Mouse (Mus musculus) liver, postnatal 0 days (tissue): Measurements from ENCODE around the gene Col6a6. TPM values are rescaled to one million over a fixed set of nuclear protein-coding genes. Genes with fewer than 3 reads are reported as not detected.

Source experiments
- ATAC-seq: fragments of 200-750 bp; cut with Nextera tagmentation; 2 replicates; pipeline ENCODE4 v1.8.0; 2017; ENCODE audit warnings: mild to moderate bottlenecking, moderate library complexity
- DNase-seq: peaks from one replicate; pipeline ENCODE4 v3.0.0-alpha.2; 2016
- H3K27ac ChIP-seq: fragments of 300-500 bp; sonication (generic); 2 replicates; pipeline ENCODE4 v1.5.1; 2014; ENCODE audit warnings: antibody characterized with exemption, moderate library complexity, mild to moderate bottlenecking, low read depth
- H3K27me3 ChIP-seq: fragments of 300-500 bp; sonication (generic); 2 replicates; pipeline ENCODE4 v1.6.1; 2014; ENCODE audit warnings: low read length, control low read depth, mixed read lengths; ENCODE audit not compliant: insufficient read depth
- H3K36me3 ChIP-seq: fragments of 300-500 bp; sonication (generic); replicated peaks from 2 replicates; pipeline ENCODE4 v1.6.1; 2014; ENCODE audit warnings: mild to moderate bottlenecking, control low read depth, low read length, moderate library complexity, mixed read lengths; ENCODE audit not compliant: insufficient read depth
- H3K4me1 ChIP-seq: fragments of 300-500 bp; sonication (generic); 2 replicates; pipeline ENCODE4 v1.6.1; 2014; ENCODE audit warnings: antibody characterized with exemption, mild to moderate bottlenecking, control low read depth; ENCODE audit not compliant: insufficient read depth
- H3K4me2 ChIP-seq: fragments of 300-500 bp; sonication (generic); 2 replicates; pipeline ENCODE4 v1.6.1; 2014; ENCODE audit warnings: low read depth, mild to moderate bottlenecking, low read length, moderate library complexity, mixed read lengths
- H3K4me3 ChIP-seq: fragments of 300-500 bp; sonication (generic); 2 replicates; pipeline ENCODE4 v1.5.1; 2014; ENCODE audit warnings: low read depth, low read length
- H3K9ac ChIP-seq: fragments of 300-500 bp; sonication (generic); replicated peaks from 2 replicates; pipeline ENCODE4 v1.6.1; 2014; ENCODE audit warnings: mild to moderate bottlenecking, moderate library complexity
- H3K9me3 ChIP-seq: fragments of 300-500 bp; sonication (generic); 2 replicates; pipeline ENCODE4 v1.6.1; 2016; ENCODE audit warnings: mild to moderate bottlenecking, control low read depth, low read length, mixed read lengths
- CTCF ChIP-seq: sonication (generic); IDR thresholded peaks from 2 replicates; pipeline ENCODE4 v1.5.1; 2016; ENCODE audit warnings: antibody characterized with exemption, low read depth
- EP300 ChIP-seq: IDR thresholded peaks from 2 replicates; pipeline ENCODE4 v1.6.1; 2016; ENCODE audit warnings: antibody characterized with exemption, low read depth, mild to moderate bottlenecking
- WGBS: fragments of 180-500 bp; shearing (Covaris S2); extraction: QIAGEN DNeasy Blood & Tissue Kit; methylation state at CpG from one replicate; pipeline ENCODE4 v1.1.7; 2014; ENCODE audit not compliant: insufficient replicate concordance; 5-methylcytosine and 5-hydroxymethylcytosine counted together
- polyA plus RNA-seq: library from polyadenylated mRNA; unstranded; fragments of >200 nt; fragmentation: Nextera tagmentation; extraction: Ambion mirVana; gene quantifications from 2 replicates; pipeline ENCODE4 v1.2.1, GENCODE M21; 2015

Gene Col6a6
- polyA plus RNA-seq, 1 experiment from 2014 or later, result 0.14 TPM

GRCm38 (mm10) chr9:105739446-105739845, 88.5 kb downstream of the Col6a6 start:
- 79% methylated on average over 9 of the region's 9 CpGs for WGBS
- Histone ChIP-seq H3K9me3 (no peaks in the 10 kb centered on the region), H3K27ac (no peak overlapping the region), H3K4me1 (no peaks in the 10 kb centered on the region), H3K4me3 (no peak overlapping the region), H3K36me3 (no peaks in the 10 kb centered on the region), H3K4me2 (no peak overlapping the region), H3K9ac (no peak overlapping the region), H3K27me3 (no peaks in the 10 kb centered on the region)
- ATAC-seq (no peak), DNase-seq (no peak)
- TF ChIP-seq CTCF, result no peak
- no peak for TF ChIP-seq EP300

GRCm38 (mm10) chr9:105737448-105737847, 90.5 kb downstream of the Col6a6 start:
- DNase-seq (no peak), ATAC-seq (no peak)
- WGBS, result 37% methylated on average over 8 of the region's 8 CpGs
- Histone ChIP-seq H3K36me3 (no peaks in the 10 kb centered on the region), H3K9ac (no peak overlapping the region), H3K4me2 (no peak overlapping the region), H3K9me3 (no peaks in the 10 kb centered on the region), H3K27ac (no peak overlapping the region), H3K27me3 (no peaks in the 10 kb centered on the region), H3K4me1 (no peaks in the 10 kb centered on the region), H3K4me3 (no peak overlapping the region)
- TF ChIP-seq EP300 (no peak), CTCF (no peak)

GRCm38 (mm10) chr9:105735195-105735594, 92.8 kb downstream of the Col6a6 start:
- WGBS, result 70% methylated on average over 5 of the region's 5 CpGs
- Histone ChIP-seq H3K4me1 (no peaks in the 10 kb centered on the region), H3K9ac (no peak overlapping the region), H3K9me3 (no peaks in the 10 kb centered on the region), H3K36me3 (no peaks in the 10 kb centered on the region), H3K27me3 (no peaks in the 10 kb centered on the region), H3K4me3 (no peak overlapping the region), H3K4me2 (no peak overlapping the region), H3K27ac (no peak overlapping the region)
- DNase-seq (no peak), ATAC-seq (no peak)
- TF ChIP-seq EP300 (no peak), CTCF (no peak)

GRCm38 (mm10) chr9:105734651-105735050, 93.3 kb downstream of the Col6a6 start:
- Histone ChIP-seq H3K4me3 (no peak overlapping the region), H3K27me3 (no peaks in the 10 kb centered on the region), H3K9me3 (no peaks in the 10 kb centered on the region), H3K27ac (no peak overlapping the region), H3K9ac (no peak overlapping the region), H3K36me3 (no peaks in the 10 kb centered on the region), H3K4me2 (no peak overlapping the region), H3K4me1 (no peaks in the 10 kb centered on the region)
- ATAC-seq (no peak), DNase-seq (no peak)
- 75% methylated on average over 2 of the region's 2 CpGs for WGBS
- no peak for TF ChIP-seq CTCF

- WGBS, result 67% methylated on average over 7 of the region's 7 CpGs
- Histone ChIP-seq H3K27me3 (no peaks in the 10 kb centered on the region), H3K4me1 (no peaks in the 10 kb centered on the region), H3K4me3 (no peak overlapping the region), H3K27ac (no peak overlapping the region), H3K9ac (no peak overlapping the region), H3K36me3 (no peaks in the 10 kb centered on the region), H3K9me3 (no peaks in the 10 kb centered on the region), H3K4me2 (no peak overlapping the region)
- TF ChIP-seq CTCF (no peak), EP300 (no peak)
- DNase-seq (no peak), ATAC-seq (no peak)
These were observed 96.0 kb downstream of the Col6a6 start for GRCm38 (mm10) chr9:105731976-105732375.

- Histone ChIP-seq H3K36me3 (no peaks in the 10 kb centered on the region), H3K27ac (no peak overlapping the region), H3K27me3 (no peaks in the 10 kb centered on the region), H3K9me3 (no peaks in the 10 kb centered on the region), H3K4me1 (no peaks in the 10 kb centered on the region), H3K4me2 (no peak overlapping the region), H3K4me3 (no peak overlapping the region), H3K9ac (no peak overlapping the region)
- DNase-seq (no peak), ATAC-seq (no peak)
- WGBS, result 77% methylated on average over 4 of the region's 4 CpGs
- TF ChIP-seq CTCF (no peak), EP300 (no peak)
These were observed 107.5 kb downstream of the Col6a6 start for GRCm38 (mm10) chr9:105720430-105720829.

GRCm38 (mm10) chr9:105719851-105720395, 108.0 kb downstream of the Col6a6 start:
- WGBS, result 42% methylated on average over 5 of the region's 5 CpGs

More at GRCm38 (mm10) chr9:105719851-105720395, 108.0 kb downstream of the Col6a6 start:
- H3K27me3 ChIP-seq, result no peaks in the 10 kb centered on the region
- no peak overlapping the region for H3K9ac ChIP-seq
- no peak overlapping the region for H3K4me2 ChIP-seq
- H3K9me3 ChIP-seq, result no peaks in the 10 kb centered on the region
- no peaks in the 10 kb centered on the region for H3K4me1 ChIP-seq
- H3K4me3 ChIP-seq, result no peak overlapping the region
- H3K36me3 ChIP-seq, result no peaks in the 10 kb centered on the region
- ATAC-seq, result no peak
- TF ChIP-seq CTCF (no peak), EP300 (no peak)
- H3K27ac ChIP-seq, result no peak overlapping the region
- DNase-seq, result no peak
